Mouse (Mus musculus) induced T-regulatory cell, adult 2 months (primary cell): ENCODE measurements around the gene Tfip11.

ENCODE experiments used
- DNase-seq: peaks from one replicate; pipeline ENCODE4 v3.0.0-alpha.2; 2012; ENCODE audit warnings: low read depth

The Tfip11 gene

DNA sequence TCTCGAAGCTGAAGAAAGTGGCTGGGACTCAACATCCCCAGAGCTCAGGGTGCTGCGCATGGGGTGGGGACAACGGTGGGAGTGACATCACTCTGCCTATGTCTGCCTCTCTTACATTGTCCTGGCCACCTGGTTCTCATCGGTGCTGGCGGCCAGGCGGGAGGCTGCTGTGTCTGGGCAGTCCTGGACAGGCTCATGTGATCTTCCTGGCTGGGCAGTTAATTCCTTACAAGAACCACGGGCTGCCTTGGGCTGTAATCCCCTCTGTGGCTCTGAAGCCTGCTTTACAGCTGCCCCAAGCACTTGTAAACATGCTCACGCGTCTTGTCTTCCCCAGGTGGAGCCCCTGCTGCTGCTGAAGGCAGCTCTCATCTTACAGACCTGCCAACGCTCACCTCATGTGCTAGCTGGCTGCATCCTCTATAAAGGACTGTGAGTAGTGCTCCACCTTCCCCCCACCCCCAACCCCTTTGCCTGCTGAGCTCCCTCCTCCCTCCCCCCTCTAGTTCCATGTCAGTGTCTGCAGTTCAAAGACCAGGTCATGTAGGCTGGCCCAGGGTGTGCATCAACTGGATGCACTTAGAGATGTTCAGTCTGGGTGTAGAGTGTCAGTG is 38.1 kb downstream of the Tfip11 start:
- no peak for DNase-seq

DNA sequence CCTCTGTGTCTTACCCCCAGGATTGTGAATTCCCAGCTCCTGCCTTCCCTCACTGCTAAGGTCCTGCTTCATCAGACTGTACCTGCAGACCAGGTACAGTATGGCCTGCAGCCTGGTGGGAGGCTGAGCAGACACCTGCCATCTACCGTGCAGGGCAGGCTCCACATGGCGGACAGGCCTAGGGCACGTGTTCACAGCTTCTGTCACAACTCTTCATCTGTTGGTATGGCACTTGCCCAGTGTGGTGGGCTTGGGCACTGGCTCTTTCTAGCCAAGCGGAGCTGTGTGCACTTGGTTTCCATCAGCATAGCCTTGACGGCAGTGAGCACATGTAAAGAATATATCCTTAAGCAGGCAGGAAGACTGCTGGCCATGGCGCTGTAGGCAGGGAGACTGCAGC is 40.7 kb downstream of the Tfip11 start:
- DNase-seq, result no peak

DNA sequence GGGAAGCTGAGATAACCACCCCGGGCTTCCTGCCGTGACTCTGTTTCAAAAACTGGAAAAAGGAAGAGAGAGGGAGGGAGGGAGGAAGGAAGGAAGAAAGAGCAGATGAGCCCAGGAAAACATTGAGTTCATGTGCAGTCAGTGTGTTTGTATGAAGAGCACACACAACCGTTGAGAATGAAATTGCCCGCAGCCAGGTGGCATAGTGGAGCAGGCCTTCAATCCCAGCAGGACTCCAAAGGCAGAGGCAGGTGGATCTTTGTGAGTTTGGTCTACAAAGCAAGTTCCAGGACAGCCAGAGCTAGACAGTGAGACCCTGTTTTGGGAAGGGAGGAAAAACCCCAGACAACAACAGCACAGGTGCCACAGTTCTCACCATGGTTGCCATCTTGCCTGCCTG is 41.2 kb downstream of the Tfip11 start:
- no peak for DNase-seq

DNA sequence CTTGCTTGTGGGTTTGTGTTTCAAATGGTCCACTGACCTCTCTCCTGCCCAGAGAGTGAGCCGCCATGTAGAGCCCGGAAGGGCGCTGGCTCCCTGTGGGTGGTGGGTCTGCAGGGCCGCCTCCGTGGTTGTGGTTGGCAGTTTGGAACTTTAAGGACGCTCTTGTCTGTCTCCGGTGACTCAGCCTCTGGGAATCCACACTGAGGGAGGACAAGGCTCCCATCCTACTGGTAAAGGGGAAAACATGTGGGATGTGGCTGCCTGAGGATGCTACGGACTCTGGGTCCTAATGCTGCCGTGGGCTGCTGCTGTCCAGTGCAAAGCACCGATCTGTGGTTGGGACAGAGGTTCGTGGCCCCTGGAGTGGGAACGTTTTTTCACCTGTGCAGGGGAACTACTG is 41.8 kb downstream of the Tfip11 start:
- no peak for DNase-seq

DNA sequence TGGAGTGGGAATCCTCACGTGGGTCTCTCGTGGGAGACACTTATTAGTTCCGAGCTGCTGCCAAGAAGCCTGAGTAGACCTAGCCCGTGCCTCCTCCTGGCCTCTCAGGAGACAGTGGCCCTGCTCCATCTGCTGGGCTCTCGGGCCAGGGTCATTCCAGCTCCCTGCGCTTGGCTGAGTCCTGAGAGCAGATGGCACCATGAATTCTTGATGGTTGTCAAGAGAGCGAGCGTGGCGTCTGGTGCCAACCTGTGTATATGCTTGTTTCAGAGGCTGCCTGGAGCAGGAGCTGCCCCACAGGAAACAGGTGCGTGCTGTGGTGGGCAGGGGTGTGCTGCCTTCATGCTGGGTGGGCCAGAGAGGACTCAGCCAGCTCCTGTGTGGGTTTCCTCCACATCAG is 42.5 kb downstream of the Tfip11 start:
- DNase-seq, result no peak

DNA sequence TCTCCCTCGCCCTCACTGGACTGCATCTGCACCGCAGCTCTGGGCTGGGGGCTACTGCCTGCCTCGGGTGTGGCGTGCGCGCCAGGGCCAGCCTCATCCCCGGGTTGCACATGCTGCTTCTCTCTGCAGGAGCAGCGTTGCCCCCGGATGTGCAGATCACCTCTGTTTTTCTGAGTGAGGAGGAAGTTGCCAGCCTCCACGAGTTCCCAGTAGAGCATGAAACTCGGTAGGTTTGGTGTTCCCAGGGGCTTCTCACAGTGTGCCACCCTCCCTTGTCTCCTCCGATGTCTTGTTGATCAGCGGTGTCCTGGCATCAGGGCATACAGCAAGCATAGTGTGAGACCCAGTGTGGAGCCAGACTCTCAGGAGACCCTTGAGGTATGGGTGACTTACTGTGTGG is 43.2 kb downstream of the Tfip11 start:
- no peak for DNase-seq

DNA sequence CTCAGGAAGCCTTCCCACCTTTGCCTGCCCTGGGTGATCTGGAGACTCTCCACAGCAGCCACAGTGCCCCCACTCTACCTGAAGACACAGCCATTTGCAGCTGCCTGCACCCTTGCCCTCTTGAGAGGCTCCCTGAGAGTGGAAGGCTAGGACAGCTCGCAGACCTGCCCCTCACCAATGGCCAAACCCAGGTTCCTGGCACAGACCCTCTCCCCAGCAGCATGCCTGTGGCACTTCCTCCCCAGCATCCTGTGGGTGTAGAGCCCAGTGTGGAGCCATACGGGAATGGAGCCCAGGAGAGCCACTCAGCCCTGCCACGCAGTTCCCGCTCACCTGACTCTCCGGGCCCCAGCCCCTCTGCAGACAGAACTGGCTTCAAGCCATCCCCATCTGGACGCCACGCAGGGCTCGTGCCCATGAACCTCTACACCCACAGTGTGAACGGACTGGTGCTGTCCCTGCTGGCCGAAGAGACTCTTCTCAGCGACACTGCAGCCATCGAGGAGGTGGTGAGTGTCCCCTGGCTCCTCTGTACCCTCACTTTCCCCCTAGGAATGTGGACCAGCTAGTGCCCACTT is 44.2 kb downstream of the Tfip11 start:
- DNase-seq, result no peak

DNA sequence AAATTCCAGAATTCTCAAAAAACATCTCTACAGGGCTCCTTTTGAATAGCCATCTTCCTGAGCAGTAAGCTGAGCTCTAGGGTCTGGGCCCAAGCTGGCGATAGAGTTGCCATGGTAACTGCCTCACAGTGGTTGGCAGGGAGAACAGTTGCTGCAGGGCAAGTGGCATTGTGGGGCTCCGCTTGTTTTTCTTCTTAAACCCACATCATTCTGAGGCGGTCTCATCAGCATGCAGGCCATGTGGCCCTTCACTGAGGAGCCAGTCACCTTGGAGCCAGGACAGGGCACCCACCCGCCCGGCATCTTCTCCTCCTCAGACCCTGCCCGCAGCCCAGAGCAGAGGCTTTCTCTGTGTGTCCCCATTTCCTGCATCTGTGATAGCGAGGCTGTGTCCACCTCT is 45.8 kb downstream of the Tfip11 start:
- no peak for DNase-seq

DNA sequence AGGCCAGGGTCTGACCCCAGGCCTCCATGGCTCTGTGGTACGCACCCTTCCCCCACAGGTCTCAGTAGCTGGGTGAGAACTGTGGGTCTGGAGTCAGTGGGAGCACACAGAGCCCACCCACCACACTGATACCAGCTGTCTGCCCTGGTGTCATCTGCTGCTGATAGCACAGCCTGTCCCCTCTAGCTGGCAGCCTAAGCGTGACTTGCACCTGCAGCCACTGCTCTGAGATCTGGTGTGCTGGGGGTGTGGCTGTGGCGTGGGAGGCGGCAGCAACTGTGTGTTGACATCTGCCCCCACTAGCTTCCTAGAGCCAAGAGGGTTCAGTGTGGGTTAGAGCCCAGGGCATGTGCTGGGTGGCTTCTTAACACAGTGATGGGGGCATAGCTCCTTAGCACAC is 50.0 kb downstream of the Tfip11 start:
- DNase-seq, result no peak

DNA sequence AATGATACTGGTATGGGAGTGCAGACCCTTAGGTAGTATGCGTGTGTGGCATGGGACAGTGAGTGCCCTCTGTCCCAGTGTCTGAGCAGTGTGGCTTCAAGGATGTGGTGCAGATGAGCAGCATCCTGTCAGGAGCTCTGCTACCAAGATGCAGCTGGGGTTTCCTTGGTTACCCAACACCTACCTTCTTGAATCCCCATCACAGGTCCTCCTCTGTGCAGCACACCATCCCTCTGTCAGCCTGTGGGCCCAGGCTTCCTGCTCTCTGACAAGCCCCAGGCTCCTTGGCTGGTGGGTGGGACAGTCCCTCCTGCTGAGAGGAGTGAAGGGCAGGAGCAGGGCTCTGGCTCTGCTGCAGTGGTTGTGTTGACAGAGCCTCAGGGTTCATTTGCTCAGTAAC is 51.2 kb downstream of the Tfip11 start:
- DNase-seq, result peak; percentile 26

DNA sequence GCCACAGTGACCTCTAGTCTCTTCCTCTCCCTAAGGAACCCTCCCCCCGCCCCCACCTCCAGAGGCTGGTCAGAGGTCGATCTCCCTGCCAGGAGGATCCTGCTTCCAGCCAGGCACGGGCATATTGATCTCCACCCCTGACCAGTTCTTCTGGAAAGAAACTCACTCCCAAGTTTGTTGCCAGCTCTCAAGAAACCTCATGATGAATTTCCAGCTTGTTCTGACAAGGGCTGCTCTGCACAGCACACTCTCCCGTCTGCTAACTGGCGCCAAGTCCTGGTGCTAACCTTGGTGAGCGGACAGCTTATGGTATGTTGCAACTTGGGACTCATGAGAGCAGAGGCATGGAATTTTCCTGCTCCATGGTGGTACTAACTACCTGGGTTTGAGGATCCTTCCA is 52.6 kb downstream of the Tfip11 start:
- DNase-seq, result no peak

DNA sequence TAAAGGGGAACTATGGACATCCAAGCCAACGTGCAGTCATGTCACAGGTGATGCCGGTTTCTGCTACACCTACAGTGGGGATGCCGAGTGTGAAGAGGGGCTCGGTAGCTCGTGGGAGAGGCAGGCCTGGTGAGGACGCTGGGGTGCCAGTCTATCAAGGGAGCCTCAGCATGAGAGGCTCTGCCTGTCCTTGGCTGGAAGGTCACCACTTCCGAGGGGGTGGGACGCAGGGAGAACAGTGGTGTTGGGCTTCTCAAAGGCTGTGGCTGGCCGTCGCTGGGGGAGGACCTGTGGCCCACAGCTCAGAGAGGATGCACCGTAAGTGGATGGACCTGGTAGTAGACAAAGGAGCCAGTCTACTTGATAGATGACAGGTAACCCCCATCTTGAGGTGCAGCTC is 55.0 kb downstream of the Tfip11 start:
- DNase-seq, result no peak

DNA sequence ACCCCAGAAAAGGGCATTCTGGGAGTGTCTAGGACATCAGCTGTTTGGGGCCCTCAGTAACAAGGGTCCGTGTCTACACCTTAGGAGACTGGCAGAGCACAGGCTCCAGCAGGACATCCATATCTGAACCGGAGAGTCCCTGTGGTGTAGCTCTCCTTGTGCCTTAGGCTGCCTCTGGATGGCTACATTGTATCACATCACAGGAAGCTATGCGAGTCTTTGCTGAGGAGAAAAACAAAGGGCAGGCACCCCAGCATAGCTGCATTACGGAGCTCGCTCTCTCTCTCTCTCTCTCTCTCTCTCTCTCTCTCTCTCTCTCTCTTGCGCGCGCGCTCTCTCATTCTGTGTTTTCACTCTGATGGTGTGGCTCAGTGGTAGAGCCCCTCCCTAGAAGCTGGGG is 55.9 kb downstream of the Tfip11 start:
- no peak for DNase-seq

DNA sequence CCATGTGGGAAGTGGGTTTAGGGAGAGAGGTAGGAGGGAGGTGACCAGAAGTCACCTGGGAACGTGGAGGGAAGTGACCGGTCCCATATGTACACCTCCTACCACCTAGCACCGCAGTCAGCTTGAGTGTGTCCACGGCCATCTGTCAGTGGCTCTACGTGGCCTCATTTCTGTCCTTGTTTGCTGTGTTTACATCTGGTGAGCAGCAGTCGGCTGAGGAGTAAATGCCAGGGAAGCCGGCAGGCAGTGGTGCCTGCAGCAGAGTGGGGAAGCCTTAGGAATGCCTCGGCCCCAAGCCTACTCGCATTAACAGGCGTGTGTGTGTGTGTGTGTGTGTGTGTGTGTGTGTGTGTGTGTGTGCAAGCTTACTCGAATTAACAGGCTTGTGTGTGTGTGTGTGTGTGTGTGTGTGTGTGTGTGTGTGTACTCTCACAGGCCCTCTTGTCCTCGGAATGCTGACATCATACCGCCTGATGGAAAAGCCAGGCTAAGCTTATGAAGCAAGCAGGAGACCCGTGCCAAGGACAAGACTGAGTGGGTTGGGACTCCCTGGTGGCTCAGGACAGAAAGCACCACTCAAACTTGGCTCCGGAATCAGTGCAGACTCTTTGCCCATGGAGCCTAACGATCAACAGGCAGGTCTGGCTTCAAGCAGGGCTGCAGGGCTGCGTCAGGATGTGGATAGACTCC is 56.6 kb downstream of the Tfip11 start:
- DNase-seq, result no peak

DNA sequence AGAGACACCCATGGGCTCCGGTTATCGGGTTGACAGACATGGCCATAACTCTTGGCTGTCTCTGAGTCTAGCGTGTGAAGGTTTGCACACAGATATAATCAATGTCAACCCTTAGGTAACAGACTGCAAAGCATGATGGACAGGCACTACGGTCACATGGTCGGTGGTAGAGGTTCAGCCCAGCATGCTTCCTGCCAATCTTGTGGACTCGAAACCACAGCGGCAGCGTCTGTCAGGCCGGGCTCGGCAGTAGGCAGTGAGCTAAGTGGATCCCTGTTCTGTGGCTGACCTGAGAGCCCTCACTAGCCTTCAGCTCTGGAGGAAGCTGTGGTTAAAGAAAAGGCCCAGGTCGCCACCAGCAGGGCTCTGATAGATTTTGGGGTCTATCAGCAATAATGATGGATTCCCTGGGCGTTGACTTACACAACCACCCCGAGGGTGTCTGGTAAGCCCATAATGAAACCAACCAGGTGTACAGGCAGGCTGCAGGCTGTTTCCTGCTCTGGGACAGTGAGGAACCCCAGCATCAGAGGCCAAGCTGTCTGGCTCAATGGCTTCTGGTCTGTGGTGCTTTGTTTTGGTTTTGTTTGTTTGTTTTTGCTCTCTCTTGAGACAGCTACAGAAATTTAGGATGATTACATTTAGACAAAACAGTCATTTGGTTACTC is 58.8 kb downstream of the Tfip11 start:
- peak; percentile 74 for DNase-seq

DNA sequence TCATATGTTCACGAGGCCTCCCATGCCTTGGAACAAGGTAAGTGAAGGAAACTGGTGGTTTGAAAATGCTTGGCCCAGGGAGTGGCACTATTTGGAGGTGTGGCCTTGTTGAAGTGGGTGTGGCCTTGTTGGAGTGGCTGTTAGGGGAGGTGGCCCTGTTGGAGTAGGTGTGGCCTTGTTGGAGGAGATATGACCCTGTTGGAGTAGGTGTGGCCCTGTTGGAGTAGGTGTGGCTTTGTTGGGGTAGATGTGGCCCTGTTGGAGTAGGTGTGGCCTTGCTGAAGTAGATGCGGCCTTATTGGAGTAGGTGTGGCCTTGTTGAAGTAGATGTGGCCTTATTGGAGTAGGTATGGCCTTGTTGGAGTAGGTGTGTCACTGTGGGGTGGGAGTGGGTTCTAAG is 59.8 kb downstream of the Tfip11 start:
- peak; percentile 48 for DNase-seq
